Mouse (Mus musculus) gastrocnemius, adult 18-20 months (tissue): ENCODE measurements around the gene Alg14. TPM values are rescaled to one million over a fixed set of nuclear protein-coding genes. Genes with fewer than 3 reads are reported as not detected.

ENCODE experiments used
- DNase-seq: peaks from one replicate; pipeline ENCODE4 v3.0.0; 2021; ENCODE audit warnings: low spot score
- total RNA-seq, 2 experiments: library from RNA; stranded (reverse); gene quantifications; 2 replicates each; pipeline ENCODE4 v1.2.3; 2021

Alg14 gene
- total RNA-seq, 2 experiments from 2014 or later, result 6.7 to 6.9 TPM

- DNase-seq, result no peak
These were observed 110.5 kb downstream of the Alg14 start for GRCm38 (mm10) chr3:121402096-121402495.

DNA sequence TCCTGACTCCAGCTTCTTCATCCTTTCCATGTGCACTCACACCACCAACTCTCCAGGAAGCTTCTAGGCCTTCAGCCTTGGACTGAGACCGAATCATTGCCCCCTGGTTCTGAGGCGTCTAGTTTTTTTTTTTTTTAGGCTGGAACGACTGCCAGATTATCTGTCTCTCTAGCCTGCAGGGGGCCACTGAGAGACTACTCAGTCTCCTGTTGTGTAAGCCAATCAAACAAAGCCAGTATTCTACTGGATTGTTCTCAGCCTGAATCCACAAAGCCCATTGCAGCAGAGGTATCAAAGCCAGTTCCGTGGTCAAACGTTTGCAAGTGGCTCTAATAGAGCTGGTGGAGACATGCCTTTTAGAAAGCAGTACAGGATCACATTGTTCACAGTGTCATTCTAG is 111.9 kb downstream of the Alg14 start:
- DNase-seq, result no peak

GRCm38 (mm10) chr3:121405101-121405500 is 113.5 kb downstream of the Alg14 start:
- DNase-seq, result no peak

- DNase-seq, result no peak
These were observed 115.8 kb downstream of the Alg14 start for GRCm38 (mm10) chr3:121407417-121407816.

- DNase-seq, result no peak
These were observed 116.8 kb downstream of the Alg14 start for GRCm38 (mm10) chr3:121408386-121408785.

GRCm38 (mm10) chr3:121411450-121411849 is 119.9 kb downstream of the Alg14 start:
- no peak for DNase-seq

Other genes starting within 250 kb of the Alg14 start
- gene Rwdd3, start 120.1 kb upstream of the Alg14 start, total RNA-seq, result 1 to 10 TPM; 2.2 to 3.3 TPM
- 10 to 100 TPM; 44.0 to 52.1 TPM for gene Tmem56, start 8.7 kb upstream of the Alg14 start, total RNA-seq
- gene Cnn3, start 134.7 kb downstream of the Alg14 start, total RNA-seq, result 10 to 100 TPM; 15.2 to 21.6 TPM
- not detected for gene Slc44a3, start 240.6 kb downstream of the Alg14 start, total RNA-seq